Mouse (Mus musculus): ENCODE data around the gene Gm8947. TPM values are rescaled to one million over a fixed set of nuclear protein-coding genes. Genes with fewer than 3 reads are reported as not detected.
"Not testable (repeated sequence)": the region's sequence is repeated elsewhere in the genome, so short reads cannot be mapped to it uniquely, and the experiment has no call there.

The Gm8947 gene
- polyA plus RNA-seq, 1 experiment, result not detected

DNA sequence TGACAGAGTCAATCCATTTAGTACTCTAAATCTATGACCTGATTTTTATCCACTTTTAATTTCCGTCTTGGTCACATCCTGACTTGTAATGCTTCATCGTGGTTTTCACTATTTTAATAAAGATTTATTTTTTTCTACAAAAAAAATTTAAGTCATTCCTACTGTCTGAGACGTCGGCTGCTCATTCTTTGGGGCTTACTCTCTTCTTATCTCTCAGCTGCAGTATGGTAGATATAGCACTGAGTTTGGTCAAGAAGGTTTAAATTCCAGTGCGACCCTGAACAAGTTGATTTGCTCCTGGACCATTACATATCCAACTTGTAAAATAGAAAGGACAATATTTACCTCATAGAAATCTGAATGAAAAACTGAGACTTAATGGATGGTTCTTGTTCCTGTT lies 19.5 kb downstream of the Gm8947 start:
- not testable (repeated sequence) for H3K4me3 ChIP-seq (ENCODE audit: insufficient read depth, low read length); H3K4me1 ChIP-seq (ENCODE audit: control insufficient read depth, insufficient read depth, low read length); H3K27ac ChIP-seq (ENCODE audit: insufficient read depth, low read length)

DNA sequence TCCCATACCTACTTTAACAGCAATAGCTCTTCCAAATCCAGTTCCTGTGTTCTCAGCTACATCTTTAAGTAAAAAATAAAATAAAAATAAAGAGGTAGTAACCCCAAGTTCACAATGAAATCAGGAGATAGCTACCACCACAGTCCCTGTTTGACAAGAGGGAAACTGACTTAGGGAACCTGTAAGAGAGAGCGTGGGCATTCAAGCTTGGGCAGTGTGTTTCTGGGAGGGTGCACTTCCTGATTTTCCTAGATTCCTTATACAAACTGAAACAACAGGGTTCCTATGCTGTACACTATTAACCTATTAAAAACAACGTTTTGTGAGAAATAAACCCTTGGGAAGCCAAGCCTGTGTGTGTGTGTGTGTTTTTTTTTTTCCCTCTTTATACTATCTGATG lies 22.7 kb downstream of the Gm8947 start:
- TF ChIP-seq CTCF (IDR thresholded peaks at IDR 0.05; ENCODE audit: extremely low read depth, insufficient read depth, low read length) (no peak), POLR2A (IDR thresholded peaks at IDR 0.05; ENCODE audit: extremely low read depth, insufficient read depth, low read length) (no peak)

DNA sequence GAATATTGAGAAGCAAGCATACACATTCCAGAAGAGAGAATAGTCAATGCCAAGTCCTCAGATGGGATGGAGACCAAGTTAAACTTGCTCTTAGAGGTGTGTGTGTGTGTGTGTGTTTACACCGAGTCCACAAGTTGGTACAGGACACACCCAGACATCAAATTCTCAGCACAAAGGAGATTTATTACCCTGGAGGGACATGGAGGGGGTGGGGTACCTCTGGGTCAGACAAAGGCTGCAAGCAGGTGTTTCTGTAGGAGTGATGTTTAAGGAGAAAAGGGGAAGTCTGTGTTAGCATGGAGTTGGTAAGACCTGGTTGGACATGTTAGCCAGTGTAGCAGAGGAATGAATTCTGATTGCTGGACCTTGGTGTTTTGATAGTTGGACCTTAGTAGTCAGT lies 23.8 kb downstream of the Gm8947 start:
- no peak for TF ChIP-seq POLR2A (IDR thresholded peaks at IDR 0.05; ENCODE audit: extremely low read depth, insufficient read depth, low read length)
- TF ChIP-seq CTCF (IDR thresholded peaks at IDR 0.05; ENCODE audit: extremely low read depth, insufficient read depth, low read length), result no peak
- Histone ChIP-seq H3K27ac (ENCODE audit: insufficient read depth, low read length) (no peak overlapping the region), H3K4me1 (ENCODE audit: control insufficient read depth, insufficient read depth, low read length) (no peaks in the 10 kb centered on the region), H3K4me3 (ENCODE audit: insufficient read depth, low read length) (no peak overlapping the region)

More for the DNA sequence above, 22.7 kb downstream of the Gm8947 start:
- Histone ChIP-seq H3K4me3 (ENCODE audit: insufficient read depth, low read length) (no peak overlapping the region), H3K27ac (ENCODE audit: insufficient read depth, low read length) (no peak overlapping the region), H3K4me1 (ENCODE audit: control insufficient read depth, insufficient read depth, low read length) (no peaks in the 10 kb centered on the region)

DNA sequence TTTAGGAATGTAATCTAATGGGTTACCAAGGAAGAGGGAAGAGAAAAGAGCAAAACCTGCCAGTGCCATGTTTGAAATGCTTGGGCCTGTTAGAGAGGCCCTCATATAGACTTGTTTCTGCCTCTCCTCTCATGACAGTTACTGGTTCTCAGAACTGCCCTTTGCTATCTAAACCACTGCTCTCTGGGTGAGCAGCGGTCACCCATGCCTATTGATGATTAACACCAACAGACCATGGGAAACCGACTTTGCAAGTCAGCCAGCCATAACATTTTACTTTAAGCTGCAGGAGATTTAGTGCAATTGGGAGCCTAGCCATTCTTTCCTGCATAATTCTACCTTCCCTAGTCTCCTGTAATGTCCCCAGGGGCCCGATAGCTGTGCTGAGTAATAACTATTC lies 24.2 kb downstream of the Gm8947 start:
- Histone ChIP-seq H3K27ac (ENCODE audit: insufficient read depth, low read length) (no peak overlapping the region), H3K4me3 (ENCODE audit: insufficient read depth, low read length) (no peak overlapping the region), H3K4me1 (ENCODE audit: control insufficient read depth, insufficient read depth, low read length) (no peaks in the 10 kb centered on the region)
- TF ChIP-seq POLR2A (IDR thresholded peaks at IDR 0.05; ENCODE audit: extremely low read depth, insufficient read depth, low read length), result no peak

DNA sequence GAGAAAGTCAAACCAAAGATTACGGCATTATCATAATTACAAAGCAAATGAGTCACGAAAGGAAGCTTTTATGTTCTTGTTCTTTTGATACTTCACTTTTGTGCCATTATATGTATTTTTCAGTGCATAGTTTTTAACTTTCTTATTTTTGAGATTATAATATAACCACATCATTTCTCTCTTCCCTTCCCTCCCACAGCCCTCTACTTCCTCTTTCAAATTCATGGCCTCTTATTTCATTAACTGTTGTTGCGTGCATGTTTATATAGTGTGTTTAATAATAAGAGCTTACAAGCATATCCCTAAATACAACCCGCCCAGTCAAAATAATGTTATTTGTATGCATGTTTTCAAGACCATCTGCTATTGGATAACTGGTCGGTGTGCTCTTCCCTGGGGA lies 26.9 kb downstream of the Gm8947 start:
- TF ChIP-seq POLR2A (IDR thresholded peaks at IDR 0.05; ENCODE audit: extremely low read depth, insufficient read depth, low read length) (no peak), CTCF (IDR thresholded peaks at IDR 0.05; ENCODE audit: extremely low read depth, insufficient read depth, low read length) (no peak)
- no peak overlapping the region for H3K4me3 ChIP-seq (ENCODE audit: insufficient read depth, low read length)
- no peaks in the 10 kb centered on the region for H3K4me1 ChIP-seq (ENCODE audit: control insufficient read depth, insufficient read depth, low read length)
- no peak overlapping the region for H3K27ac ChIP-seq (ENCODE audit: insufficient read depth, low read length)

GRCm38 (mm10) chr1:151220098-151220497 lies 27.9 kb downstream of the Gm8947 start:
- TF ChIP-seq CTCF (IDR thresholded peaks at IDR 0.05; ENCODE audit: extremely low read depth, insufficient read depth, low read length) (no peak), POLR2A (IDR thresholded peaks at IDR 0.05; ENCODE audit: extremely low read depth, insufficient read depth, low read length) (no peak)
- H3K27ac ChIP-seq (ENCODE audit: insufficient read depth, low read length), result no peak overlapping the region
- H3K4me3 ChIP-seq (ENCODE audit: insufficient read depth, low read length), result no peak overlapping the region
- no peaks in the 10 kb centered on the region for H3K4me1 ChIP-seq (ENCODE audit: control insufficient read depth, insufficient read depth, low read length)

- no peak overlapping the region for H3K4me3 ChIP-seq (ENCODE audit: insufficient read depth, low read length)
- TF ChIP-seq CTCF (IDR thresholded peaks at IDR 0.05; ENCODE audit: extremely low read depth, insufficient read depth, low read length) (no peak), POLR2A (IDR thresholded peaks at IDR 0.05; ENCODE audit: extremely low read depth, insufficient read depth, low read length) (no peak)
- no peaks in the 10 kb centered on the region for H3K4me1 ChIP-seq (ENCODE audit: control insufficient read depth, insufficient read depth, low read length)
- H3K27ac ChIP-seq (ENCODE audit: insufficient read depth, low read length), result no peak overlapping the region
Observed at GRCm38 (mm10) chr1:151222561-151223267, 30.5 kb downstream of the Gm8947 start.

DNA sequence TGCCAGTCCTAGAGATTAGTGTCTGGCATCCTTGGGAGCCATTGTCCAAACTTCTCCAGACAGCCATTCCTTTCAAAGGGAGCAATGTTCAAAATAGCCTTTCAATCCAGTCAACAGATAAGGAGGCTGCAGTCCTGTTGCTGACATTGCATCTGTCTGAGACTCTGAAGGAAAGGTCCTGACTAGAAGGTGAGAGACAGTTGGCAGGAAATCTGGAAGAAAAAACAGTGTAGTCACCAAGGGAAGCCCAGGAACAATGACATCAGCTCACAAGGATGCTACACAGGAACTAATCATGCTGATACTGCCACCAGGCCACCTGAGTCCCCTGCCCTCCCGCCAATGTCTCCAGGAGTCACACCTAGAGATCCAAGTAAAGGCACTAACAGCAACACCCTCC lies 31.2 kb downstream of the Gm8947 start:
- TF ChIP-seq CTCF (IDR thresholded peaks at IDR 0.05; ENCODE audit: extremely low read depth, insufficient read depth, low read length), result no peak
- no peak for TF ChIP-seq POLR2A (IDR thresholded peaks at IDR 0.05; ENCODE audit: extremely low read depth, insufficient read depth, low read length)
- Histone ChIP-seq H3K4me1 (ENCODE audit: control insufficient read depth, insufficient read depth, low read length) (no peaks in the 10 kb centered on the region), H3K27ac (ENCODE audit: insufficient read depth, low read length) (no peak overlapping the region), H3K4me3 (ENCODE audit: insufficient read depth, low read length) (no peak overlapping the region)

GRCm38 (mm10) chr1:151224536-151224935 lies 32.4 kb downstream of the Gm8947 start:
- Histone ChIP-seq H3K27ac (ENCODE audit: insufficient read depth, low read length) (no peak overlapping the region), H3K4me3 (ENCODE audit: insufficient read depth, low read length) (no peak overlapping the region), H3K4me1 (ENCODE audit: control insufficient read depth, insufficient read depth, low read length) (no peaks in the 10 kb centered on the region)
- no peak for TF ChIP-seq POLR2A (IDR thresholded peaks at IDR 0.05; ENCODE audit: extremely low read depth, insufficient read depth, low read length)
- TF ChIP-seq CTCF (IDR thresholded peaks at IDR 0.05; ENCODE audit: extremely low read depth, insufficient read depth, low read length), result no peak

- Histone ChIP-seq H3K4me3 (ENCODE audit: insufficient read depth, low read length) (no peak overlapping the region), H3K4me1 (ENCODE audit: control insufficient read depth, insufficient read depth, low read length) (no peaks in the 10 kb centered on the region)
- no peak for TF ChIP-seq CTCF (IDR thresholded peaks at IDR 0.05; ENCODE audit: extremely low read depth, insufficient read depth, low read length)
- TF ChIP-seq POLR2A (IDR thresholded peaks at IDR 0.05; ENCODE audit: extremely low read depth, insufficient read depth, low read length), result no peak
Observed at GRCm38 (mm10) chr1:151227506-151227905, 35.3 kb downstream of the Gm8947 start.

More at GRCm38 (mm10) chr1:151227506-151227905, 35.3 kb downstream of the Gm8947 start:
- H3K27ac ChIP-seq (ENCODE audit: insufficient read depth, low read length), result no peak overlapping the region

All from cortical plate, adult 2 months (tissue).